Mouse (Mus musculus) spleen, adult 2 months (tissue): ENCODE data around the gene Pla2g4a. TPM values are rescaled to one million over a fixed set of nuclear protein-coding genes. Genes with fewer than 3 reads are reported as not detected.

Source experiments
- DNase-seq, 2 experiments: peaks; one replicate each; pipeline versions ENCODE4 v3.0.0 to v3.0.0-alpha.2; 2012 to 2021; ENCODE audit warnings: low spot score in 2 of 2, low read depth in 1 of 2
- H3K27ac ChIP-seq: fragments of 200-500 bp; 2 replicates; pipeline ENCODE4 v1.5.1; 2012; ENCODE audit warnings: low read length, inconsistent platforms; ENCODE audit not compliant: insufficient read depth
- H3K27me3 ChIP-seq: fragments of 200-500 bp; 2 replicates; pipeline ENCODE4 v1.6.1; 2012; ENCODE audit warnings: mild to moderate bottlenecking, moderate library complexity, low read length, inconsistent platforms; ENCODE audit not compliant: control insufficient read depth, insufficient read depth
- H3K36me3 ChIP-seq: fragments of 200-500 bp; 2 replicates; pipeline ENCODE4 v1.6.1; 2012; ENCODE audit warnings: mild to moderate bottlenecking, low read length, inconsistent platforms; ENCODE audit not compliant: control insufficient read depth, insufficient read depth
- H3K4me1 ChIP-seq: fragments of 200-500 bp; 2 replicates; pipeline ENCODE4 v1.6.1; 2011; ENCODE audit warnings: inconsistent platforms; ENCODE audit not compliant: control insufficient read depth, insufficient read depth, insufficient read length
- H3K4me3 ChIP-seq: fragments of 200-500 bp; 2 replicates; pipeline ENCODE4 v1.5.1; 2011; ENCODE audit warnings: mild to moderate bottlenecking, inconsistent platforms; ENCODE audit not compliant: insufficient read depth, insufficient read length; ENCODE audit errors: extremely low read depth
- CTCF ChIP-seq: fragments of 200-500 bp; IDR thresholded peaks from 2 replicates; pipeline ENCODE4 v1.5.1; 2011; ENCODE audit warnings: mild to moderate bottlenecking, inconsistent platforms; ENCODE audit not compliant: insufficient read depth, insufficient read length, insufficient replicate concordance; ENCODE audit errors: extremely low read depth
- POLR2A ChIP-seq: fragments of 200-500 bp; IDR thresholded peaks from 2 replicates; pipeline ENCODE4 v1.6.1; 2011; ENCODE audit warnings: low read depth, low read length, inconsistent platforms
- WGBS: fragments of 180-500 bp; shearing (Covaris S2); methylation state at CpG from one replicate; pipeline ENCODE4 v1.1.7; 2018; 5-methylcytosine and 5-hydroxymethylcytosine counted together
- polyA plus RNA-seq: library from polyadenylated mRNA; depleted of rRNA; stranded (reverse); fragments of >200 nt; gene quantifications from 2 replicates; pipeline ENCODE4 v1.2.3, GENCODE M21; 2012

Gene Pla2g4a
- polyA plus RNA-seq, 1 experiment: 1.4 TPM

- H3K4me3 ChIP-seq: no peak overlapping the region
- H3K4me1 ChIP-seq: no peaks in the 10 kb centered on the region
- H3K27ac ChIP-seq: no peak overlapping the region
- no peak for DNase-seq
- WGBS: 88% methylated on average over 1 of the region's 1 CpGs
- no peaks in the 10 kb centered on the region for H3K27me3 ChIP-seq
- H3K36me3 ChIP-seq: no peaks in the 10 kb centered on the region
- TF ChIP-seq POLR2A (no peak), CTCF (no peak)
These were observed 11.8 kb downstream of the Pla2g4a start for GRCm38 (mm10) chr1:149949334-149949733.

- no peak overlapping the region for H3K27ac ChIP-seq
- 57% methylated on average over 8 of the region's 8 CpGs for WGBS
- no peaks in the 10 kb centered on the region for H3K36me3 ChIP-seq
- no peak for DNase-seq
- H3K4me1 ChIP-seq: no peaks in the 10 kb centered on the region
- no peaks in the 10 kb centered on the region for H3K27me3 ChIP-seq
- TF ChIP-seq POLR2A (no peak), CTCF (no peak)
- H3K4me3 ChIP-seq: no peak overlapping the region
These were observed 12.8 kb downstream of the Pla2g4a start for GRCm38 (mm10) chr1:149948066-149948825.

- TF ChIP-seq POLR2A (no peak), CTCF (no peak)
- 33% methylated on average over 5 of the region's 5 CpGs for WGBS
- Histone ChIP-seq H3K27ac (no peak overlapping the region), H3K27me3 (no peaks in the 10 kb centered on the region), H3K4me1 (no peaks in the 10 kb centered on the region), H3K36me3 (no peaks in the 10 kb centered on the region), H3K4me3 (no peak overlapping the region)
- DNase-seq: no peak
These were observed 14.1 kb downstream of the Pla2g4a start for GRCm38 (mm10) chr1:149946993-149947392.

- Histone ChIP-seq H3K4me3 (no peak overlapping the region), H3K4me1 (no peaks in the 10 kb centered on the region)
- TF ChIP-seq CTCF (no peak), POLR2A (no peak)
These were observed 14.7 kb downstream of the Pla2g4a start for GRCm38 (mm10) chr1:149946432-149946831.

GRCm38 (mm10) chr1:149943611-149944010, 17.5 kb downstream of the Pla2g4a start:
- Histone ChIP-seq H3K27ac (no peak overlapping the region), H3K4me1 (no peaks in the 10 kb centered on the region; the same call in 1 of the 2 replicates), H3K4me3 (no peak overlapping the region), H3K36me3 (no peaks in the 10 kb centered on the region), H3K27me3 (no peaks in the 10 kb centered on the region)
- no peak for TF ChIP-seq CTCF
- no peak for TF ChIP-seq POLR2A
- WGBS: 78% methylated on average over 2 of the region's 2 CpGs
- DNase-seq: no peak

More at GRCm38 (mm10) chr1:149946432-149946831, 14.7 kb downstream of the Pla2g4a start:
- no peaks in the 10 kb centered on the region for H3K36me3 ChIP-seq
- WGBS: 70% methylated on average over 3 of the region's 3 CpGs
- H3K27ac ChIP-seq: no peak overlapping the region
- no peak for DNase-seq
- H3K27me3 ChIP-seq: no peaks in the 10 kb centered on the region

GRCm38 (mm10) chr1:149940301-149940700, 20.8 kb downstream of the Pla2g4a start:
- H3K27ac ChIP-seq: no peak overlapping the region

GRCm38 (mm10) chr1:149939261-149940032, 21.6 kb downstream of the Pla2g4a start:
- no peak overlapping the region for H3K27ac ChIP-seq
- no peaks in the 10 kb centered on the region for H3K27me3 ChIP-seq
- H3K36me3 ChIP-seq: no peaks in the 10 kb centered on the region
- no peak overlapping the region for H3K4me3 ChIP-seq
- DNase-seq: no peak
- WGBS: 31% methylated on average over 9 of the region's 9 CpGs
- no peak for TF ChIP-seq CTCF
- no peak for TF ChIP-seq POLR2A
- no peaks in the 10 kb centered on the region; the same call in 1 of the 2 replicates for H3K4me1 ChIP-seq

More at GRCm38 (mm10) chr1:149940301-149940700, 20.8 kb downstream of the Pla2g4a start:
- no peaks in the 10 kb centered on the region; the same call in 1 of the 2 replicates for H3K4me1 ChIP-seq
- H3K4me3 ChIP-seq: no peak overlapping the region
- H3K36me3 ChIP-seq: no peaks in the 10 kb centered on the region
- TF ChIP-seq CTCF (no peak), POLR2A (no peak)
- WGBS: 12% methylated on average over 1 of the region's 1 CpGs
- H3K27me3 ChIP-seq: no peaks in the 10 kb centered on the region
- no peak for DNase-seq
